Mouse (Mus musculus): ENCODE data around the gene Utp6. TPM values are rescaled to one million over a fixed set of nuclear protein-coding genes. Genes with fewer than 3 reads are reported as not detected.
A peak's percentile ranks its signal among the peaks of the same experiment; 100 is the strongest.

The Utp6 gene
- polyA plus RNA-seq (2011; ENCODE audit: insufficient read depth, insufficient read length, low read depth, missing spikeins), result 108 and 117 TPM in 2 replicates

GRCm38 (mm10) chr11:79962125-79962876 lies at the start of gene Utp6:
Utp6 (minus strand) TSS chr11:79962390.
- H3K27ac ChIP-seq (ENCODE audit: insufficient read depth, low read length), result peak within 1 kb of the TSS; percentile 66
- H3K27me3 ChIP-seq (ENCODE audit: control insufficient read depth, insufficient read depth, low read length, poor library complexity, severe bottlenecking), result no peaks in the 10 kb centered on the region
- no peaks in the 10 kb centered on the region for H3K9me3 ChIP-seq (replicated peaks; ENCODE audit: control insufficient read depth, insufficient read depth, low read length, poor library complexity, severe bottlenecking)
- peak within 1 kb of the TSS; percentile 92 for H3K9ac ChIP-seq (ENCODE audit: low read depth, poor library complexity, severe bottlenecking)
- TF ChIP-seq EP300 (IDR thresholded peaks at IDR 0.05; ENCODE audit: insufficient read depth, low read depth, low read length), result 0 out of 2 replicates have a peak, but pooled peaks have one; percentile 23
- peak; percentile 66 for TF ChIP-seq POLR2A (IDR thresholded peaks at IDR 0.05; ENCODE audit: insufficient read depth, low read length)
- peak; percentile 75 for TF ChIP-seq CTCF (IDR thresholded peaks at IDR 0.05; ENCODE audit: low read depth, low read length)
- peaks cover 29% of the 10 kb centered on the region for H3K36me3 ChIP-seq (ENCODE audit: control insufficient read depth, insufficient read depth, low read length, poor library complexity, severe bottlenecking)
- H3K4me1 ChIP-seq (ENCODE audit: control insufficient read depth, insufficient read depth, low read length), result no peaks in the 10 kb centered on the region
- peak within 1 kb of the TSS; percentile 100 for H3K4me3 ChIP-seq (ENCODE audit: low read depth, low read length)

- no peaks in the 10 kb centered on the region for H3K9me3 ChIP-seq (replicated peaks; ENCODE audit: control insufficient read depth, insufficient read depth, low read length, poor library complexity, severe bottlenecking)
- TF ChIP-seq EP300 (IDR thresholded peaks at IDR 0.05; ENCODE audit: insufficient read depth, low read depth, low read length), result no peak
- no peak for TF ChIP-seq POLR2A (IDR thresholded peaks at IDR 0.05; ENCODE audit: insufficient read depth, low read length)
- TF ChIP-seq CTCF (IDR thresholded peaks at IDR 0.05; ENCODE audit: low read depth, low read length), result no peak
- no peaks in the 10 kb centered on the region for H3K4me1 ChIP-seq (ENCODE audit: control insufficient read depth, insufficient read depth, low read length)
- H3K27ac ChIP-seq (ENCODE audit: insufficient read depth, low read length), result peak overlapping the region; percentile 66; the same call in 1 of the 2 replicates
- peak overlapping the region; percentile 47 for H3K4me3 ChIP-seq (ENCODE audit: low read depth, low read length)
- peaks cover 34% of the 10 kb centered on the region for H3K36me3 ChIP-seq (ENCODE audit: control insufficient read depth, insufficient read depth, low read length, poor library complexity, severe bottlenecking)
- no peaks in the 10 kb centered on the region for H3K27me3 ChIP-seq (ENCODE audit: control insufficient read depth, insufficient read depth, low read length, poor library complexity, severe bottlenecking)
- peak overlapping the region; percentile 99 for H3K9ac ChIP-seq (ENCODE audit: low read depth, poor library complexity, severe bottlenecking)
These were observed 32.2 kb upstream of the Utp6 start for GRCm38 (mm10) chr11:79994271-79994988.

GRCm38 (mm10) chr11:79993356-79994270 lies 31.4 kb upstream of the Utp6 start:
- Histone ChIP-seq H3K27me3 (ENCODE audit: control insufficient read depth, insufficient read depth, low read length, poor library complexity, severe bottlenecking) (no peaks in the 10 kb centered on the region), H3K9me3 (replicated peaks; ENCODE audit: control insufficient read depth, insufficient read depth, low read length, poor library complexity, severe bottlenecking) (no peaks in the 10 kb centered on the region), H3K4me3 (ENCODE audit: low read depth, low read length) (peak overlapping the region; percentile 93), H3K9ac (ENCODE audit: low read depth, poor library complexity, severe bottlenecking) (peak overlapping the region; percentile 99), H3K4me1 (ENCODE audit: control insufficient read depth, insufficient read depth, low read length) (no peaks in the 10 kb centered on the region), H3K27ac (ENCODE audit: insufficient read depth, low read length) (peak overlapping the region; percentile 66), H3K36me3 (ENCODE audit: control insufficient read depth, insufficient read depth, low read length, poor library complexity, severe bottlenecking) (peaks cover 27% of the 10 kb centered on the region)
- TF ChIP-seq CTCF (IDR thresholded peaks at IDR 0.05; ENCODE audit: low read depth, low read length) (no peak), POLR2A (IDR thresholded peaks at IDR 0.05; ENCODE audit: insufficient read depth, low read length) (no peak), EP300 (IDR thresholded peaks at IDR 0.05; ENCODE audit: insufficient read depth, low read depth, low read length) (no peak)

DNA sequence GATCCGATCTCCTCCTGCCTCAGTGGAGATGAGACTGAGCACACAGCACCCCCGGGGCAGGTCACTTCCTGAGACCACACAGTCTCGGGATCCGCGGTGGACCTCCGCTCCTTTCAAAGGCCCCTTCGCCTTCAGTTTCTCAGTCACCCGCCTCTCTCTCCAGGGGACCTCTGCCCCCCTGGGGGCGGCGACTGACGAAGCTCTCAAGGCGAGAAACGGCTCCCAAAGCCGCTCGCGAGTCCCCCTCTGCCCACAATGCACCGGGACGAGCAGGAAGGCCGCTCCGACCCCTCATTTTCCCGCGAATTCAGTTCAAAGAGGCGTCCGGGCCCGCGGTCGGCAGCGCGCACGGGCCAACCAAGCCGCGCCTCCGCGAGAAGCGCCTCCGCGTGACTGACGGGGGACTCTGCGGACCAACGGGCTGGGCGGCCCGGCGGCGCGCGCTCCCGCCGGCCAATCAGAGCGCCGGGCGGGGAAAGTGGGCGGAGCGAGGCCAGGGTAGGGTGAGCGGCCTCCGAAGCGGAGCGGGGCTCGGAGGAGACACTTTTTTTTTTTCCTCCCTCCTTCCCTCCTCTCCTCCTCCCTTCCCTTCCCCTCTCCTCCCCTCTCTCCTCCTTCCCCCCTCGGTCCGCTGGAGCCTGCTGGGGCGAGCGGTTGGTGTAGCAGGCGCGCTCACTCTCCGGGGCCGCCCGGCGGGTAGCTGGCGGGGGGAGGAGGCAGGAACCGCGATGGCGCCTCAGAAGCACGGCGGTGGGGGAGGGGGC lies 30.6 kb upstream of the Utp6 start, which contains the start of gene Suz12:
TSS of gene Suz12 (plus strand) at position 515 of the 764 bp plus-strand sequence.
- no peaks in the 10 kb centered on the region for H3K4me1 ChIP-seq (ENCODE audit: control insufficient read depth, insufficient read depth, low read length)
- peak; percentile 21 for TF ChIP-seq POLR2A (IDR thresholded peaks at IDR 0.05; ENCODE audit: insufficient read depth, low read length)
- TF ChIP-seq CTCF (IDR thresholded peaks at IDR 0.05; ENCODE audit: low read depth, low read length), result no peak
- TF ChIP-seq EP300 (IDR thresholded peaks at IDR 0.05; ENCODE audit: insufficient read depth, low read depth, low read length), result peak; percentile 42; the same call in 1 of the 2 replicates
- H3K36me3 ChIP-seq (ENCODE audit: control insufficient read depth, insufficient read depth, low read length, poor library complexity, severe bottlenecking), result peaks cover 20% of the 10 kb centered on the region
- no peaks in the 10 kb centered on the region for H3K27me3 ChIP-seq (ENCODE audit: control insufficient read depth, insufficient read depth, low read length, poor library complexity, severe bottlenecking)
- H3K27ac ChIP-seq (ENCODE audit: insufficient read depth, low read length), result peak within 1 kb of the TSS; percentile 93
- H3K9me3 ChIP-seq (replicated peaks; ENCODE audit: control insufficient read depth, insufficient read depth, low read length, poor library complexity, severe bottlenecking), result no peaks in the 10 kb centered on the region
- H3K4me3 ChIP-seq (ENCODE audit: low read depth, low read length), result peak within 1 kb of the TSS; percentile 93
- H3K9ac ChIP-seq (ENCODE audit: low read depth, poor library complexity, severe bottlenecking), result peak within 1 kb of the TSS; percentile 99

- peak overlapping the region; percentile 75 for H3K4me3 ChIP-seq (ENCODE audit: low read depth, low read length)
- H3K36me3 ChIP-seq (ENCODE audit: control insufficient read depth, insufficient read depth, low read length, poor library complexity, severe bottlenecking), result peaks cover 16% of the 10 kb centered on the region
- no peak for TF ChIP-seq CTCF (IDR thresholded peaks at IDR 0.05; ENCODE audit: low read depth, low read length)
- no peak for TF ChIP-seq POLR2A (IDR thresholded peaks at IDR 0.05; ENCODE audit: insufficient read depth, low read length)
- no peak for TF ChIP-seq EP300 (IDR thresholded peaks at IDR 0.05; ENCODE audit: insufficient read depth, low read depth, low read length)
- H3K9ac ChIP-seq (ENCODE audit: low read depth, poor library complexity, severe bottlenecking), result peak overlapping the region; percentile 97
- no peaks in the 10 kb centered on the region for H3K27me3 ChIP-seq (ENCODE audit: control insufficient read depth, insufficient read depth, low read length, poor library complexity, severe bottlenecking)
- no peaks in the 10 kb centered on the region for H3K4me1 ChIP-seq (ENCODE audit: control insufficient read depth, insufficient read depth, low read length)
- H3K27ac ChIP-seq (ENCODE audit: insufficient read depth, low read length), result peak overlapping the region; percentile 93
- no peaks in the 10 kb centered on the region for H3K9me3 ChIP-seq (replicated peaks; ENCODE audit: control insufficient read depth, insufficient read depth, low read length, poor library complexity, severe bottlenecking)
These were observed 29.9 kb upstream of the Utp6 start for GRCm38 (mm10) chr11:79992035-79992591.
